Mouse (Mus musculus) embryonic facial prominence, embryonic 13.5 days (tissue): ENCODE data around the gene Epha6. TPM values are rescaled to one million over a fixed set of nuclear protein-coding genes. Genes with fewer than 3 reads are reported as not detected.
A peak's percentile ranks its signal among the peaks of the same experiment; 100 is the strongest.

Source experiments
- ATAC-seq: fragments of 200-750 bp; cut with Nextera tagmentation; 2 replicates; pipeline ENCODE4 v1.8.0; 2017; ENCODE audit warnings: low read depth; ENCODE audit not compliant: insufficient number of reproducible peaks, insufficient read depth, low FRiP score, low TSS enrichment
- H3K27ac ChIP-seq: fragments of 300-500 bp; sonication (generic); 2 replicates; pipeline ENCODE4 v1.5.1; 2015; ENCODE audit warnings: moderate library complexity, mild to moderate bottlenecking, inconsistent platforms
- H3K27me3 ChIP-seq: fragments of 300-500 bp; sonication (generic); 2 replicates; pipeline ENCODE4 v1.6.1; 2015; ENCODE audit warnings: mild to moderate bottlenecking, inconsistent platforms
- H3K36me3 ChIP-seq: fragments of 300-500 bp; sonication (generic); 2 replicates; pipeline ENCODE4 v1.6.1; 2015; ENCODE audit warnings: mild to moderate bottlenecking, inconsistent platforms
- H3K4me1 ChIP-seq: fragments of 300-500 bp; sonication (generic); 2 replicates; pipeline ENCODE4 v1.6.1; 2015; ENCODE audit warnings: inconsistent platforms
- H3K4me2 ChIP-seq: fragments of 300-500 bp; sonication (generic); 2 replicates; pipeline ENCODE4 v1.6.1; 2015; ENCODE audit warnings: moderate library complexity, mild to moderate bottlenecking, inconsistent platforms
- H3K4me3 ChIP-seq: fragments of 300-500 bp; sonication (generic); 2 replicates; pipeline ENCODE4 v1.5.1; 2015; ENCODE audit warnings: mild to moderate bottlenecking, inconsistent platforms
- H3K9ac ChIP-seq: fragments of 300-500 bp; sonication (generic); 2 replicates; pipeline ENCODE4 v1.6.1; 2015; ENCODE audit warnings: mild to moderate bottlenecking, inconsistent platforms
- H3K9me3 ChIP-seq: fragments of 300-500 bp; sonication (generic); 2 replicates; pipeline ENCODE4 v1.6.1; 2016; ENCODE audit warnings: inconsistent platforms
- WGBS: fragments of 180-500 bp; shearing (Covaris S2); methylation state at CpG from one replicate; pipeline ENCODE4 v1.1.7; 2015; ENCODE audit warnings: mixed read lengths; 5-methylcytosine and 5-hydroxymethylcytosine counted together
- polyA plus RNA-seq: library from polyadenylated mRNA; unstranded; fragments of >200 nt; fragmentation: Nextera tagmentation; extraction: Ambion mirVana; gene quantifications from 2 replicates; pipeline ENCODE4 v1.2.1, GENCODE M21; 2015

The Epha6 gene
- 0.76 and 1.2 TPM in 2 replicates for polyA plus RNA-seq

- H3K9ac ChIP-seq, result peak within 1 kb of the TSS; percentile 62
- no peaks in the 10 kb centered on the region for H3K9me3 ChIP-seq
- H3K4me1 ChIP-seq, result peaks cover 15% of the 10 kb centered on the region
- H3K27me3 ChIP-seq, result peaks cover 39% of the 10 kb centered on the region
- peak; percentile 71; the same call in 1 of the 2 replicates for ATAC-seq
- no peak within 1 kb of the TSS for H3K27ac ChIP-seq
- no peaks in the 10 kb centered on the region for H3K36me3 ChIP-seq
- peak within 1 kb of the TSS; percentile 46 for H3K4me3 ChIP-seq
- under 1% methylated on average over 44 of the region's 45 CpGs for WGBS
- H3K4me2 ChIP-seq, result peak within 1 kb of the TSS; percentile 86
These were observed at the start of gene Epha6 for GRCm38 (mm10) chr16:60605061-60605831. TSS of gene Epha6 (minus strand) at chr16:60605531.

DNA sequence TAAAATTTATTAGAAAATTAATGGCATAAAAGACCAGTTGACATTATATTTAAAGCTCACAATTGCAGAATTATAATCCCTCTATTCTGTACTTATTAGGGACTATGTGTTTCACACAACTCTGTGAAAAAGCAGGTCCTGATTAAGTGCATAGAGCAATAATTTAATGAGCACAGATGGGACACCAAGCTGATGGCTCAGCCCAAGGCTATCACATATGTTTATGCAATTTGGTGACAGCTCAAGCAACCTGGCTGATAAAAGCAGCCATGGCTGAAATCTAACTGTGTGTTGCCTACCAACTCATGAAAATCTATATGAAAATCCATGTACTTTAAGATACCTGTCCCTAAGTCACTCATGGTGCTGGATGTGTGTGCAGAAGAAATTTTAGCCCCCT is 46.4 kb upstream of the Epha6 start:
- H3K4me1 ChIP-seq, result no peaks in the 10 kb centered on the region
- H3K36me3 ChIP-seq, result no peaks in the 10 kb centered on the region
- no peak overlapping the region for H3K9ac ChIP-seq
- no peaks in the 10 kb centered on the region for H3K27me3 ChIP-seq
- no peak overlapping the region for H3K27ac ChIP-seq
- H3K4me3 ChIP-seq, result no peak overlapping the region
- ATAC-seq, result no peak
- H3K9me3 ChIP-seq, result no peaks in the 10 kb centered on the region
- H3K4me2 ChIP-seq, result no peak overlapping the region

DNA sequence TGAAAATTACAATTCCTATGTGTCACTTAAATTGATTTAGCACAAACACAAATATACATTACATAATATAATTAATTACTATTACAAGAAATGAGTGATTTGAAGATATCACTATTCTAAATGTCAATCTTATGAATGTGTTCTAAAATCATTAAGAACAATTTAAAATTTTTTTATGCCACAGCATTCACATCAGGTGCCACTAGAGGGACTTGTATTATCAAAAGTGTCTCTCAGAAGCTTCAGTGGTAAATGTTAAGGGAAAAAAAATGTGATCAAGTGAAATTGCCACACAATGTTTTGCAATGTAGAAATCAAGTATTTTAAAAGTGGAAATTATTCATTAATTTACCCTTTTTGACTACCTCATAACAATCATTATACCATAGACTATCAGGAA is 22.8 kb upstream of the Epha6 start:
- no peaks in the 10 kb centered on the region for H3K4me1 ChIP-seq
- H3K27ac ChIP-seq, result no peak overlapping the region
- H3K9ac ChIP-seq, result no peak overlapping the region
- H3K36me3 ChIP-seq, result no peaks in the 10 kb centered on the region
- no peak overlapping the region for H3K4me2 ChIP-seq
- ATAC-seq, result no peak
- H3K27me3 ChIP-seq, result no peaks in the 10 kb centered on the region
- H3K4me3 ChIP-seq, result no peak overlapping the region
- no peaks in the 10 kb centered on the region for H3K9me3 ChIP-seq

- Histone ChIP-seq H3K4me3 (peak overlapping the region; percentile 46), H3K27ac (no peak overlapping the region), H3K9ac (peak overlapping the region; percentile 17; the same call in 1 of the 2 replicates), H3K9me3 (no peaks in the 10 kb centered on the region), H3K36me3 (no peaks in the 10 kb centered on the region), H3K27me3 (peaks cover 39% of the 10 kb centered on the region), H3K4me2 (peak overlapping the region; percentile 86), H3K4me1 (peaks cover 15% of the 10 kb centered on the region)
- ATAC-seq, result peak; percentile 71
- under 1% methylated on average over 38 of the region's 38 CpGs for WGBS
These were observed 677 bp upstream of the Epha6 start for GRCm38 (mm10) chr16:60605832-60606583.

GRCm38 (mm10) chr16:60604613-60605012 is 718 bp downstream of the Epha6 start:
- H3K9ac ChIP-seq, result peak overlapping the region; percentile 62
- peak overlapping the region; percentile 86 for H3K4me2 ChIP-seq
- 0% methylated on average over 10 of the region's 10 CpGs for WGBS
- H3K27ac ChIP-seq, result no peak overlapping the region
- H3K4me1 ChIP-seq, result peaks cover 15% of the 10 kb centered on the region
- no peaks in the 10 kb centered on the region for H3K9me3 ChIP-seq
- H3K36me3 ChIP-seq, result no peaks in the 10 kb centered on the region
- H3K27me3 ChIP-seq, result peaks cover 39% of the 10 kb centered on the region
- no peak for ATAC-seq
- H3K4me3 ChIP-seq, result peak overlapping the region; percentile 46

- no peaks in the 10 kb centered on the region for H3K36me3 ChIP-seq
- no peak overlapping the region for H3K4me2 ChIP-seq
- 85% methylated on average over 3 of the region's 3 CpGs for WGBS
- no peak overlapping the region for H3K27ac ChIP-seq
- no peaks in the 10 kb centered on the region for H3K9me3 ChIP-seq
- H3K4me3 ChIP-seq, result no peak overlapping the region
- no peak overlapping the region for H3K9ac ChIP-seq
- ATAC-seq, result no peak
- no peaks in the 10 kb centered on the region for H3K4me1 ChIP-seq
- no peaks in the 10 kb centered on the region for H3K27me3 ChIP-seq
These were observed 20.0 kb downstream of the Epha6 start for GRCm38 (mm10) chr16:60585322-60585721.

DNA sequence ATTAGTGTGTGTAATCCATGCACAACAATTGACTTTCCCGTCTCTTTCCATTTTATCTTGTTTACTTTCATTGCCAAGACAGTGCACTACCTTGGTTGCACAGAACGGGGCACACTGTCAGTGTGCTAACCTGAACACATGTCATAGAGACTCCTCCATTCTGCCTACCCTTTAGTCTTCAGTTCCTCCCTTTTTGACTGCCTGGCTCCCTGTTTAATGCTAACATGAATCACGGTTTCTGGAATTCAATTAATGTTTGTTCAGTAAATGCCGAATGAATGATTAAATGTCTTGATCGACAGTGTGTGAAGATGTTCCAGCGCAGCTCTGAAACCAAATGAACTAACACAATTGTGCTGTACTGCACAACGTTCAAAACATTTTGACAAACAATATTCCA is 20.6 kb downstream of the Epha6 start:
- Histone ChIP-seq H3K36me3 (no peaks in the 10 kb centered on the region), H3K9ac (no peak overlapping the region), H3K4me1 (no peaks in the 10 kb centered on the region), H3K27me3 (no peaks in the 10 kb centered on the region), H3K4me3 (no peak overlapping the region), H3K27ac (no peak overlapping the region), H3K9me3 (no peaks in the 10 kb centered on the region), H3K4me2 (no peak overlapping the region)
- WGBS, result 82% methylated on average over 7 of the region's 7 CpGs
- no peak for ATAC-seq

DNA sequence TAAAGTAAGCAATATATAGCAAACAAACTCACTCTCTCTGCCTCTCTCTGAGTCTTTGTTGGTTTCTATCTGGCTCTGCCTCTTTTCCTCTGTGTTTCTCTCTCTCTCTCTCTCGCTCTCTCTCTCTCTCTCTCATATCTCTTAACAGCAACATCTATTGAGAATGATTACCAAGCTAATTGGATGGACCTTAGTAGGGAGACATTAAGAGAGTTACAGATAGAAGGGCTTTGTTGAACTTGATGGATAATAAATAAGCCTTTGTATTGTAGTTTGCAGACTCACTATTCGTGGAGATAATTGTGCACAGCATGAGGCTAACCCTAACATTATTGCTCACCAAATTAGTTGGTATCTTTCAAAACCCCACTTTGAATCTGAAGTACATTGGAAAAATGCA is 34.8 kb downstream of the Epha6 start:
- H3K27me3 ChIP-seq, result no peaks in the 10 kb centered on the region
- no peak overlapping the region for H3K27ac ChIP-seq
- H3K36me3 ChIP-seq, result no peaks in the 10 kb centered on the region
- no peak overlapping the region for H3K4me2 ChIP-seq
- no peak overlapping the region for H3K9ac ChIP-seq
- H3K9me3 ChIP-seq, result no peaks in the 10 kb centered on the region
- no peak overlapping the region for H3K4me3 ChIP-seq
- WGBS, result 44% methylated on average over 2 of the region's 2 CpGs
- no peak for ATAC-seq
- no peaks in the 10 kb centered on the region for H3K4me1 ChIP-seq

- no peak overlapping the region for H3K27ac ChIP-seq
- H3K4me1 ChIP-seq, result no peaks in the 10 kb centered on the region
- no peaks in the 10 kb centered on the region for H3K36me3 ChIP-seq
- no peaks in the 10 kb centered on the region for H3K27me3 ChIP-seq
- WGBS, result 75% methylated on average over 4 of the region's 4 CpGs
- H3K9ac ChIP-seq, result no peak overlapping the region
- H3K9me3 ChIP-seq, result no peaks in the 10 kb centered on the region
- no peak overlapping the region for H3K4me3 ChIP-seq
- ATAC-seq, result no peak
- no peak overlapping the region for H3K4me2 ChIP-seq
These were observed 60.9 kb downstream of the Epha6 start for GRCm38 (mm10) chr16:60544385-60544784.

DNA sequence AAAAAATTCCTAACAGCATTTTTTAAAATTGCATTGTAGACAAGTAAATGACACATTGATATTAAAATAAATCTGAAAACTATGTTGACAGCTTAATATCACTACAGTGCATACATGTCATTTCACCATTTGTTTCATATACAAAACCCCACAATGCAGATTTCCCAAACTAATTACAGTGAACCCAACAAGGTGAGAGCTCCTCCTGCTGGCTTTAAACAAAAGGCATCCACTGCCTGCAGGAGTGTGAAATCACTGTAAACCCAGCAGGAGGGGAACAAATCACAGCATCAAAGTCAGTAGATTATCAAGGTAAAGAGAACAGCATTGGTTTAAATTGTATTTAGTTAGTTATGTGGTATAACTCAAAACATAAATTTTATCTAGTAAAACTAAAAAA is 67.1 kb downstream of the Epha6 start:
- Histone ChIP-seq H3K9me3 (no peaks in the 10 kb centered on the region), H3K27ac (no peak overlapping the region), H3K27me3 (no peaks in the 10 kb centered on the region), H3K4me3 (no peak overlapping the region), H3K4me2 (no peak overlapping the region), H3K4me1 (no peaks in the 10 kb centered on the region), H3K9ac (no peak overlapping the region), H3K36me3 (no peaks in the 10 kb centered on the region)
- ATAC-seq, result no peak

GRCm38 (mm10) chr16:60509707-60510106 is 95.6 kb downstream of the Epha6 start:
- WGBS, result 66% methylated on average over 3 of the region's 3 CpGs
- Histone ChIP-seq H3K9me3 (no peaks in the 10 kb centered on the region), H3K36me3 (no peaks in the 10 kb centered on the region), H3K9ac (no peak overlapping the region), H3K4me2 (no peak overlapping the region), H3K27me3 (no peaks in the 10 kb centered on the region), H3K27ac (no peak overlapping the region), H3K4me3 (no peak overlapping the region), H3K4me1 (no peaks in the 10 kb centered on the region)
- no peak for ATAC-seq

DNA sequence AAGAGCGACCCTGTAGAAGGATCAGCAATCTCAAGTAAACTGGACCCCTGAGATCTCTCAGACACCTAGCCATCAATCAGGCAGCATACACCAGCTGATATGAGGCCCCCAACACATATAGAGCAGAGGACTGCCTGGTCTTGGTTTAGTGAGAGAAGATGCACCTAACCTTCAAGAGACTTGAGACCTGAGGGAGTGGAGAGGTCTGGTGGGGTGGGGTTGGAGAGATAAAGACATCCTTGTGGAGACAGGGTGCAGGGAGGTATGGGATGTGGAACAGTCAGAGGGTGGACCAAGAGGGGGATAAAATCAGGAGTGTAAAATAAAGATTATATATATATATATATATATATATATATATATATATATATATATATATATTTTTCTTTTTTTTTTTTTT is 105.8 kb downstream of the Epha6 start:
- no peaks in the 10 kb centered on the region for H3K36me3 ChIP-seq
- no peaks in the 10 kb centered on the region for H3K27me3 ChIP-seq
- no peak overlapping the region for H3K27ac ChIP-seq
- H3K9ac ChIP-seq, result no peak overlapping the region
- no peaks in the 10 kb centered on the region for H3K9me3 ChIP-seq
- ATAC-seq, result no peak
- WGBS, result 93% methylated on average over 1 of the region's 1 CpGs
- H3K4me2 ChIP-seq, result no peak overlapping the region
- H3K4me1 ChIP-seq, result no peaks in the 10 kb centered on the region
- H3K4me3 ChIP-seq, result no peak overlapping the region
